In the genomic region with DNA sequence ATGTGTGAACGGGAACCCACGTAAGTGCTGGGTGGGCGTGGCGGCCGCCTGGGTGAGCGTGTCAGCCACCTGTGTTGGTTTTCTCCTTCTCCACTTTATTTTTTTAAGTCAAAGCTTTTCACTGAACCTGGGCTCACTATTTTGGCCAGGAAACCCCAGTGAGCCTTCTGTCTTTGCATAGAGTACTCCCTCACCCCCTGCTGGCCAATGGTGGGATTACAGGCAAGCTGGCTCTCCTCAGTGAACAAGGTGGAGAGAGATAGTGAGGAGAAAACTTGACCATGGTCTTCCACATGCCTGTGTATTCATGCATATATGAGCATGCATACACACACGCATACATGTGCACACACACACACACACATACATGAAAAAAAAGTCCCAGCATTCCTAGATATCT, we compare ENCODE assay signal across 8 mouse cellular contexts. TPM values are rescaled to one million over a fixed set of nuclear protein-coding genes. Genes with fewer than 3 reads are reported as not detected.
DNase-seq lines count a peak whose midpoint lies in the region; ATAC-seq and TF ChIP-seq lines count a peak whose summit lies in the region.

No protein-coding gene starts in this region.

- no peak for TF ChIP-seq POLR2A in lung, adult 2 months (IDR thresholded peaks at IDR 0.05; ENCODE audit: borderline replicate concordance, extremely low read depth, low read depth, low read length)
- no peak for TF ChIP-seq POLR2A in olfactory bulb, adult 2 months (IDR thresholded peaks at IDR 0.05; ENCODE audit: insufficient read depth, low read depth, low read length)

- peak; percentile 96 for TF ChIP-seq CTCF in E14TG2a.4 (conservative IDR thresholded peaks at IDR 0.05; ENCODE audit: low read length)
- TF ChIP-seq CTCF in lung, adult 2 months (IDR thresholded peaks at IDR 0.05; ENCODE audit: insufficient read depth, low read length), result peak; percentile 95
- peak; percentile 29; the same call in 1 of the 2 replicates for TF ChIP-seq CTCF in olfactory bulb, adult 2 months (IDR thresholded peaks at IDR 0.05; ENCODE audit: insufficient read depth, low read depth, low read length)

- intact Hi-C loops in heart, postnatal 10 days (cut with DNase I), result no loop called here

- no peaks in the 10 kb centered on the region for H3K27me3 ChIP-seq in E14TG2a.4 (ENCODE audit: insufficient read depth, low read length)

- peaks cover 6% of the 10 kb centered on the region; the same call in 1 of the 2 replicates for H3K36me3 ChIP-seq in E14TG2a.4 (ENCODE audit: insufficient read depth, low read length)

- no peak overlapping the region for H3K27ac ChIP-seq in olfactory bulb, adult 2 months (ENCODE audit: insufficient read depth, low read depth, low read length)

- peak; percentile 90 for DNase-seq in brain, adult 2 months (ENCODE audit: low read depth, low spot score)
- peak; percentile 87 to 95 for DNase-seq in heart, postnatal 10 days
- peak; percentile 74 to 95 for DNase-seq in kidney, postnatal 36 days
- peak; percentile 88 for DNase-seq in lung, adult 2 months
- peak; percentile 59 to 65 for DNase-seq in thymus, adult 18-20 months

- ATAC-seq in erythroid progenitor cell, adult 5-6 weeks (replicated peaks; ENCODE audit: low FRiP score, poor library complexity, severe bottlenecking), result 0 out of 2 replicates have a peak, but pooled peaks have one; percentile 46

- 26% methylated on average over 7 of the region's 7 CpGs for WGBS in lung, adult 2 months
- 31% methylated on average over 7 of the region's 7 CpGs for WGBS in olfactory bulb, adult 2 months

- H3K9me3 ChIP-seq in E14TG2a.4 (ENCODE audit: low read length), result no peaks in the 10 kb centered on the region

- H3K4me3 ChIP-seq in E14TG2a.4 (replicated peaks; ENCODE audit: low read length), result peak overlapping the region; percentile 43
- H3K4me3 ChIP-seq in lung, adult 2 months (replicated peaks; ENCODE audit: extremely low read depth, low read depth, low read length), result no peak overlapping the region
- no peak overlapping the region for H3K4me3 ChIP-seq in olfactory bulb, adult 2 months (ENCODE audit: insufficient read depth, low read depth, low read length)

- peaks cover 95% of the 10 kb centered on the region for H3K4me1 ChIP-seq in E14TG2a.4 (replicated peaks; ENCODE audit: low read depth, low read length)
- no peaks in the 10 kb centered on the region for H3K4me1 ChIP-seq in lung, adult 2 months (ENCODE audit: control insufficient read depth, insufficient read depth, low read length)
- peaks cover 4% of the 10 kb centered on the region; the same call in 1 of the 2 replicates for H3K4me1 ChIP-seq in olfactory bulb, adult 2 months (ENCODE audit: control insufficient read depth, insufficient read depth, low read length)

RNA-seq across cellular contexts. Expression of gene 1500009L16Rik, which starts 6.8 kb away (rescaled TPM):
- total RNA-seq in erythroid progenitor cell, adult 5-6 weeks (2015; ENCODE audit: low replicate concordance), result not detected in 2 replicates
- not detected in 2 replicates for total RNA-seq in erythroid progenitor cell, adult 5-6 weeks (2017; ENCODE audit: low replicate concordance)
- total RNA-seq in heart, postnatal 10 days (2021), result 10 to 100 TPM in 1 of 2 experiments, 1 to 10 TPM in 1; 9.1 to 12.8 TPM
- polyA plus RNA-seq in lung, adult 2 months (2012; rRNA removed), result 2.0 and 2.2 TPM in 2 replicates
- not detected in 2 replicates for polyA plus RNA-seq in olfactory bulb, adult 2 months (2012; ENCODE audit: insufficient read depth, insufficient read length, low replicate concordance, missing spikeins)

Comparison
In these comparisons a context has a peak if more than half of its experiments do, and no peak if none do; other contexts are left out.
1. CTCF ChIP-seq: peak in every context shown above with its lines; median percentile 96 in E14TG2a.4; 95 in lung, adult 2 months; 29 in olfactory bulb, adult 2 months.
2. RNA of gene 1500009L16Rik, which starts 6.8 kb away (total RNA-seq): 9.1 to 12.8 TPM in heart, postnatal 10 days; not detected in erythroid progenitor cell, adult 5-6 weeks; every median in the first group is over 10 times any median in the second.
3. Peak in every context shown above with its lines, with median percentiles within 50 percentile points of each other: DNase-seq.